Mouse (Mus musculus) G1E (cell line): ENCODE results near the gene Hephl1.

Source experiments
- CTCF ChIP-seq: IDR thresholded peaks from 2 replicates; pipeline ENCODE4 v1.5.1; 2012; ENCODE audit warnings: low read depth, low read length, inconsistent platforms, mixed read lengths
- TAL1 ChIP-seq: conservative IDR thresholded peaks from 2 replicates; pipeline ENCODE4 v1.6.1; 2012; ENCODE audit warnings: low read depth, low read length, inconsistent platforms, mixed read lengths

DNA sequence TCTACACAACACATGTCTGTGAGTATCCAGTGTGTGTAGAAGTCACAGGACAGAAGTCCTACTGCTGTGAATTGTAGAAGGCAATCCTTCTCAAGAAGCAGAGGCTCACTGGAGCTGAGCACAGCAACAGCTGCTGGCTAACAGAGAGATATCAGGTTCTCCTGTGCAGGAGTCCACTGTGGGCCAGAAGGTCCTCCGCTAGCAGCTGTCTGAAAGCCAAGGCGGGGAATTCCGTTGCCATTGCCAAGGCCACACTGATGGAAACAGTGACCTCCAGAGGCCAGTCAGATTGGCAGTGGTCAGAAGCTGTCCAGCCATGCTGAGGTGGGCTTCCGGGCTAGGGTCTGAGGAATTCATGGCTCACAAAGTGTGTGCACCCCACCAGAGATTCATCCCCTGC lies 6.8 kb downstream of the Hephl1 start:
- TF ChIP-seq CTCF (no peak), TAL1 (no peak)
